Mouse (Mus musculus) limb, embryonic 15.5 days (tissue): ENCODE measurements around the gene Olfr1158. TPM values are rescaled to one million over a fixed set of nuclear protein-coding genes. Genes with fewer than 3 reads are reported as not detected.
"Not testable (repeated sequence)": the region's sequence is repeated elsewhere in the genome, so short reads cannot be mapped to it uniquely, and the experiment has no call there.

Experiments
- ATAC-seq: fragments of 200-750 bp; cut with Nextera tagmentation; 2 replicates; pipeline ENCODE4 v1.8.0; 2017; ENCODE audit warnings: low read depth, moderate TSS enrichment; ENCODE audit not compliant: insufficient number of reproducible peaks, low FRiP score, low TSS enrichment
- H3K27ac ChIP-seq: fragments of 300-500 bp; sonication (generic); 2 replicates; pipeline ENCODE4 v1.5.1; 2015; ENCODE audit warnings: moderate library complexity, mild to moderate bottlenecking, inconsistent platforms
- H3K27me3 ChIP-seq: fragments of 300-500 bp; sonication (generic); 2 replicates; pipeline ENCODE4 v1.6.1; 2015; ENCODE audit warnings: inconsistent platforms
- H3K36me3 ChIP-seq: fragments of 300-500 bp; sonication (generic); 2 replicates; pipeline ENCODE4 v1.6.1; 2015; ENCODE audit warnings: inconsistent platforms
- H3K4me1 ChIP-seq: fragments of 300-500 bp; sonication (generic); 2 replicates; pipeline ENCODE4 v1.6.1; 2015; ENCODE audit warnings: inconsistent platforms
- H3K4me2 ChIP-seq: fragments of 300-500 bp; sonication (generic); 2 replicates; pipeline ENCODE4 v1.6.1; 2015; ENCODE audit warnings: mild to moderate bottlenecking, inconsistent platforms
- H3K4me3 ChIP-seq: fragments of 300-500 bp; sonication (generic); 2 replicates; pipeline ENCODE4 v1.5.1; 2015; ENCODE audit warnings: mild to moderate bottlenecking, inconsistent platforms
- H3K9ac ChIP-seq: fragments of 300-500 bp; sonication (generic); 2 replicates; pipeline ENCODE4 v1.6.1; 2015; ENCODE audit warnings: inconsistent platforms
- H3K9me3 ChIP-seq: fragments of 300-500 bp; sonication (generic); 2 replicates; pipeline ENCODE4 v1.6.1; 2016; ENCODE audit warnings: inconsistent platforms
- WGBS: fragments of 180-500 bp; shearing (Covaris S2); methylation state at CpG from one replicate; pipeline ENCODE4 v1.1.7; 2015; 5-methylcytosine and 5-hydroxymethylcytosine counted together
- polyA plus RNA-seq: library from polyadenylated mRNA; unstranded; fragments of >200 nt; fragmentation: Nextera tagmentation; extraction: Ambion mirVana; gene quantifications from 2 replicates; pipeline ENCODE4 v1.2.1, GENCODE M21; 2015

Gene Olfr1158
- not detected in 2 replicates for polyA plus RNA-seq

DNA sequence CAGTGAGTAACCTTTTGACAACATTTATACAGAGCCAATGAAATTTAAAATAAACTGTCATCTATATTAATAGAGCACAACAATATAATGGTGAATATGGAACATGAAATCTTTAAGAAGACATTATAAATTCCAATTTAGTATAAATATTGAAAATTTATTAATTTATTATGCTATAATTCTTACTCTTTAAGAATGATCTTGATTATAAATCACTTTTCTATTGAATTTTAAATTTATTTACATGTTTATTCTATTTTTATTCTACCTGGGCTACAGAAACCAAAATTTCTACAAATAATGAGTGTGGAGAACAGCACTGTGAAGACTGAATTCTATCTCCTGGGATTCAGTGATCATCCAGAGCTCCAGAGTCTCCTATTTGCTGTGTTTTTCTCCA is at the start of gene Olfr1158:
Olfr1158 (plus strand) TSS at position 301 of the 400 bp plus-strand sequence.
- H3K9me3 ChIP-seq: no peaks in the 10 kb centered on the region
- H3K4me2 ChIP-seq: no peak within 1 kb of the TSS
- H3K27ac ChIP-seq: no peak within 1 kb of the TSS
- ATAC-seq: no peak
- H3K4me1 ChIP-seq: no peaks in the 10 kb centered on the region
- no peak within 1 kb of the TSS for H3K9ac ChIP-seq
- H3K27me3 ChIP-seq: no peaks in the 10 kb centered on the region
- H3K4me3 ChIP-seq: no peak within 1 kb of the TSS
- no peaks in the 10 kb centered on the region for H3K36me3 ChIP-seq

DNA sequence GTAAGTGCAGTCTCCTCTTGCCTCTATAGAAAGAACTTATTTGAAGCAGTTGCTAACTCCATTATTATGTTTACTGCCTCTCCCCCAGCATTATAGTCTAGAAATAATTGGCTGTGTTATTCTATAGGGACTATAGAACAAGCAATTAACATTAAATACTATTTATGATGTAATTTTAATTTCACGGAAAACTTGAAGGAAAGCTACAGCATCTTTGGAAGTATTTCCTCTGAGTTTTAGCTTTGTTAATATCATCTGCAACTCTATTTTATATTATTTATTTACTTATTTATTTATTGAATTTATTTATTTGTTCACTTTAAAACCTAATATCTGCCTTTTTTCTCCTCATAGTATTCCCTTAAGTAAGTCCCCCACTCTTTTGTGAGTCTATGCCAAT is 44.9 kb upstream of the Olfr1158 start, which contains the start of gene Olfr1155:
Olfr1155 (minus strand) TSS at position 101 of the 400 bp plus-strand sequence.
- Histone ChIP-seq H3K4me1 (no peaks in the 10 kb centered on the region), H3K4me3 (no peak within 1 kb of the TSS), H3K9me3 (no peaks in the 10 kb centered on the region), H3K27ac (no peak within 1 kb of the TSS), H3K4me2 (no peak within 1 kb of the TSS), H3K27me3 (no peaks in the 10 kb centered on the region), H3K9ac (no peak within 1 kb of the TSS), H3K36me3 (no peaks in the 10 kb centered on the region)
- WGBS: 94% methylated on average over 1 of the region's 1 CpGs
- no peak for ATAC-seq

DNA sequence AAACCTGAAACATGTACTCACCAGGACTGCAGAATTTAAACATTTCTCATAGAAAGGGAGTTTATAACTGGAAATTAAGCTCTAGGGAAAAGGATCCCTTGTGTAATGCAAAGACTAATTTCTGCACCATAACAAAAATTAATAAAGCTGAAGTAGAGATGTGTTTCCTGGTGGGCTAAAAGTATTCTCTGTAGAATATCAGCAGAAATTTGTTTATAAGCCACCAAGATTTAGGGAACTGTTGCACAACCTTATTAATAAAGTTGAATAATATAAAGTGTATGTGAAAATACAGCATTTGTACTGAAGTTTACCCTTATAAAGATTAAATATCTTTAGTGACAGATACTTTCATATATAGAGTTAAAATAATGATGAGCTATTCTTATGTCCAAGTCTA is 36.9 kb upstream of the Olfr1158 start, which contains the start of gene Olfr1156:
Olfr1156 (minus strand) TSS at position 101 of the 400 bp plus-strand sequence.
- Histone ChIP-seq H3K9me3 (no peaks in the 10 kb centered on the region), H3K4me2 (no peak within 1 kb of the TSS), H3K36me3 (no peaks in the 10 kb centered on the region), H3K4me1 (no peaks in the 10 kb centered on the region), H3K27me3 (no peaks in the 10 kb centered on the region), H3K4me3 (no peak within 1 kb of the TSS), H3K27ac (no peak within 1 kb of the TSS), H3K9ac (no peak within 1 kb of the TSS)
- ATAC-seq: no peak

DNA sequence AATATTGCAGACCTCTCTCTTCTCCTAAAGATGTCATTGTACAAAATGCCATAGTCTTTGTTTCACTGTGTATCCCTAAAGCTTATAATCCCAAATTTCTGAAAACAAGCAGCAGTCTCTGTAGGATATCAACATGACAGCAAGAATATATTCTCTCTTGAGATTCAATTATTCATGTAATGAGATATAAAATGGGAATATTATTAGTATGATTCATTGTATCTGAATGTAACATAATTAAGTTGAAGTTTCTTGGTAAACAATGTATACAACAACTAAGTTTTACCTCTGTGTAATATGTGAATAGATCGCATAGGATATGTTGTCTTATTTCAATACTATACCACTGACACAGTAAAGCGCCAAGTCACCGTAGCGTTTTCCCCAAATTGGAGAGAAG is 21.7 kb upstream of the Olfr1158 start, which contains the start of gene Olfr1157:
Olfr1157 (minus strand) TSS at position 101 of the 400 bp plus-strand sequence.
- Histone ChIP-seq H3K9ac (no peak within 1 kb of the TSS), H3K36me3 (no peaks in the 10 kb centered on the region), H3K4me2 (no peak within 1 kb of the TSS), H3K4me1 (no peaks in the 10 kb centered on the region), H3K4me3 (no peak within 1 kb of the TSS), H3K27me3 (no peaks in the 10 kb centered on the region), H3K27ac (no peak within 1 kb of the TSS), H3K9me3 (no peaks in the 10 kb centered on the region)
- no peak for ATAC-seq
- WGBS: 97% methylated on average over 4 of the region's 4 CpGs

DNA sequence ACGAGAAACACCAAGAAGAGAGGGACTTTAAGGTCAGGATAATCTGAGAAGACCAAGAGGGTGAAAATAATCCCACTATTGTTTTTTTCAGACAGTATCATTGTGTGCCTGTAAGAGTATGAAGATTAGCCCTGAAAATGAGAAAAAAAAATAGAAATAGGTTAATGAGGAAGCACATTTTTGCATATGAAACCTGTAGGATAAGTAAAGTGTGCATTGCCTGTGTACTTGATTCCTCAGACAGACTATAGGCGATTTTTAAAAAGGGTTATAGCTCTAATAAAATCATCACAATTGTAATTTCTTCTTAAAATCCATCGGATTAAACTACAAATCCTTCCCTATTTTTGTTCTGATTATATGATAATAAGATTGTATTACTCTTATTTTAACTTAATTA is 15.3 kb upstream of the Olfr1158 start, which contains the start of gene Olfr74:
Olfr74 (minus strand) TSS at position 101 of the 400 bp plus-strand sequence.
- no peaks in the 10 kb centered on the region for H3K4me1 ChIP-seq
- WGBS: 70% methylated on average over 3 of the region's 3 CpGs
- no peaks in the 10 kb centered on the region for H3K9me3 ChIP-seq
- ATAC-seq: no peak
- H3K4me2 ChIP-seq: no peak within 1 kb of the TSS
- H3K4me3 ChIP-seq: no peak within 1 kb of the TSS
- H3K27me3 ChIP-seq: no peaks in the 10 kb centered on the region
- H3K27ac ChIP-seq: no peak within 1 kb of the TSS
- no peak within 1 kb of the TSS for H3K9ac ChIP-seq
- no peaks in the 10 kb centered on the region for H3K36me3 ChIP-seq

DNA sequence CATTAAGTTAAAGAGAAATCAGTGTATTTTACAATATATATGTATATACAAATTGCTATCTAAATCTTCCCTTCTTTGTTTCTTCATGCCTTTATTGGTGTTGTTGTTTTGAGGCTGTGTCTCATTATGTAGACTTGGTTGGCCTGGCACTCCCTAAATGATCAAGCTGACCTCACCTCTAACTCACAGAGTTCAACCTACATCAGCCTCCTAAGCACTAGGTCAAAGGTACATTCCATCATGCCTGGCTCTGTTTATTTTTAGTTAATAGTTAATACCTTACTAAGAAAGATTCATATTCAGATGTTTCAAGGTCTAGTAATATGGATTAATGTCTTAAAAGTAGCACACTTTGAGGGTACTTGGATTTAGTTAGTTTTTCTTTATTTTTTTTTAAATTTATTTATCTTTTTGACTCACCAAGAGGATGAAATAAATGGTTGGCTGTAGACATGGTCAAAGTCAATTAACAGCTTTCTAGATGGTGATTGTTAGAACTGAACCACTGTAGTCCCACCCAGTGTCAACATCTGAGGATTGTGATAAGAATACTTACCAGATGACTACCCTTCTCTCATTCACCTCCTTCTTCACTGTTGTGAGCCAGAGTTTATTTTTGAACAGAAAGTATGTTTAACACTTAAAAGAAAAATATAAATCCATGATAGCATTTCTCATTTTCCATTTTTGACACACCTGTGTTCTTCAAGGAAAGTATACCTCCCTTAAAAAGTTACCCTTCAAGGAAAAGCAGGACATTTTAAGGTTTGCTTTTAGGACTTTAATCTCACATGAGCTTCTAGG is 17.8 kb downstream of the Olfr1158 start, which contains the start of gene Olfr1160:
Olfr1160 (minus strand) TSS at position 754 of the 804 bp plus-strand sequence.
- Histone ChIP-seq H3K9me3 (no peaks in the 10 kb centered on the region), H3K27me3 (no peaks in the 10 kb centered on the region), H3K36me3 (no peaks in the 10 kb centered on the region), H3K27ac (no peak within 1 kb of the TSS), H3K9ac (no peak within 1 kb of the TSS), H3K4me1 (no peaks in the 10 kb centered on the region), H3K4me3 (no peak within 1 kb of the TSS), H3K4me2 (no peak within 1 kb of the TSS)
- ATAC-seq: no peak

DNA sequence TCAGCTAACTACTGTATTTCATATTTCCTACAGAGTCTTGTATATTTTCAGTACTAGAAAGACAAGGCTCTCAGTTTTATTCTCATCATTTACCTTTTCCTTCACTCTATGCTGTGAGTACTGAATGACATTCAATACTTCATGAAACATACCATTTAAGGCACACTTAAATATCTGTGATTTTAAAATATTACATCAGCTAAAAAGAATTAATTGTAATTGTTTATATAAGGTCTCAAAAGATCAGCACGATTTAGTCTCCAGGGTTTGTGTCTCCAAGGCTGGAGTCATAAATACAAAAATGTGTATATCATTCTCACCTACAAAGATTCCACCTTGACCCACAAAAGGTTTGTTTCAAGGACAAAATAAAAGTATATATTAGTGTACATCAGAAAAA is 32.6 kb downstream of the Olfr1158 start, which contains the start of gene Olfr1161:
Olfr1161 (plus strand) TSS at position 301 of the 400 bp plus-strand sequence.
- not testable (repeated sequence) for H3K4me2 ChIP-seq, ATAC-seq, H3K9ac ChIP-seq, H3K27me3 ChIP-seq, H3K36me3 ChIP-seq, H3K27ac ChIP-seq, H3K4me3 ChIP-seq, H3K4me1 ChIP-seq, H3K9me3 ChIP-seq
- 70% methylated on average over 1 of the region's 1 CpGs for WGBS

DNA sequence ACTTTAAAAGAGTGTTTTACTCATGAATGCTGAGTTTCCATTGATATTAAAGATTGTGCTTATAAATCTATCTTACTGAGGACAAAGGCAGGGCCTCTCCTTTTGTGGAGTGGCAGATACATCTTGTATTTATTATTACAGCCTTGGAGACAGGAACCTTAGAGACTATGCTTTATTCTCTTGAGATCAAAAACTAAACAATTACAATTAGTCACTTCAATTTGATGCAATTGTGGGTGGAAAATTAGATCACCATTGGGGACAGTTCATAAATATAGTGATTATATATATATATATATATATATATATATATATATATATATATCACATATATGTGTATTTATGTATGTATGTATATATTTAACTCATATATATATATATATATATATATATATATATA is 47.7 kb downstream of the Olfr1158 start, which contains the start of gene Olfr73:
Olfr73 (minus strand) TSS at position 101 of the 400 bp plus-strand sequence.
- no peaks in the 10 kb centered on the region for H3K27me3 ChIP-seq
- ATAC-seq: no peak
- H3K27ac ChIP-seq: no peak within 1 kb of the TSS
- H3K9ac ChIP-seq: no peak within 1 kb of the TSS
- no peaks in the 10 kb centered on the region for H3K9me3 ChIP-seq
- H3K36me3 ChIP-seq: no peaks in the 10 kb centered on the region
- H3K4me3 ChIP-seq: no peak within 1 kb of the TSS
- H3K4me2 ChIP-seq: no peak within 1 kb of the TSS
- H3K4me1 ChIP-seq: no peaks in the 10 kb centered on the region

Other genes with a start within 250 kb of the Olfr1158 start
- gene Olfr1140, start 246.4 kb upstream of the Olfr1158 start, polyA plus RNA-seq: not detected in 2 replicates
- not detected in 2 replicates for gene Olfr1141, start 236.1 kb upstream of the Olfr1158 start, polyA plus RNA-seq
- not detected in 2 replicates for gene Olfr152, start 210.6 kb upstream of the Olfr1158 start, polyA plus RNA-seq
- gene Olfr1143, start 189.5 kb upstream of the Olfr1158 start, polyA plus RNA-seq: not detected in 2 replicates
- not detected in 2 replicates for gene Olfr1145, start 180.3 kb upstream of the Olfr1158 start, polyA plus RNA-seq
- gene Olfr1148, start 159.6 kb upstream of the Olfr1158 start, polyA plus RNA-seq: not detected in 2 replicates
- not detected in 2 replicates for gene Olfr1150-ps1, start 146.1 kb upstream of the Olfr1158 start, polyA plus RNA-seq
- gene Olfr1151, start 134.3 kb upstream of the Olfr1158 start, polyA plus RNA-seq: not detected in 2 replicates
- gene Olfr1152, start 123.6 kb upstream of the Olfr1158 start, polyA plus RNA-seq: not detected in 2 replicates
- gene Olfr1153, start 95.2 kb upstream of the Olfr1158 start, polyA plus RNA-seq: not detected in 2 replicates
- not detected in 2 replicates for gene Olfr1154, start 84.9 kb upstream of the Olfr1158 start, polyA plus RNA-seq
- gene Olfr1155, start 45.0 kb upstream of the Olfr1158 start, polyA plus RNA-seq: not detected in 2 replicates
- not detected in 2 replicates for gene Olfr1156, start 37.0 kb upstream of the Olfr1158 start, polyA plus RNA-seq
- gene Olfr1157, start 21.8 kb upstream of the Olfr1158 start, polyA plus RNA-seq: not detected in 2 replicates
- gene Olfr74, start 15.4 kb upstream of the Olfr1158 start, polyA plus RNA-seq: not detected in 2 replicates
- not detected in 2 replicates for gene Olfr1160, start 18.2 kb downstream of the Olfr1158 start, polyA plus RNA-seq
- gene Olfr1161, start 32.7 kb downstream of the Olfr1158 start, polyA plus RNA-seq: not detected in 2 replicates
- 0.05 TPM in 1 of 2 replicates, not detected in the other for gene Olfr73, start 47.6 kb downstream of the Olfr1158 start, polyA plus RNA-seq
- not detected in 2 replicates for gene Olfr1162, start 61.0 kb downstream of the Olfr1158 start, polyA plus RNA-seq
- not detected in 2 replicates for gene Olfr1163, start 81.7 kb downstream of the Olfr1158 start, polyA plus RNA-seq
- not detected in 2 replicates for gene Olfr1164, start 103.9 kb downstream of the Olfr1158 start, polyA plus RNA-seq
- gene Olfr1166, start 138.2 kb downstream of the Olfr1158 start, polyA plus RNA-seq: not detected in 2 replicates
- not detected in 2 replicates for gene Olfr1167, start 165.1 kb downstream of the Olfr1158 start, polyA plus RNA-seq
- not detected in 2 replicates for gene Olfr1168, start 191.8 kb downstream of the Olfr1158 start, polyA plus RNA-seq
- gene Olfr1170, start 238.2 kb downstream of the Olfr1158 start, polyA plus RNA-seq: not detected in 2 replicates